Mouse (Mus musculus): ENCODE data around the gene Pklr. TPM values are rescaled to one million over a fixed set of nuclear protein-coding genes. Genes with fewer than 3 reads are reported as not detected.

The Pklr gene
- polyA plus RNA-seq (2012; rRNA removed), result 52.9 and 76.0 TPM in 2 replicates

GRCm38 (mm10) chr3:89135958-89136357, at the start of gene Pklr:
Pklr (plus strand) TSS chr3:89136142.

DNA sequence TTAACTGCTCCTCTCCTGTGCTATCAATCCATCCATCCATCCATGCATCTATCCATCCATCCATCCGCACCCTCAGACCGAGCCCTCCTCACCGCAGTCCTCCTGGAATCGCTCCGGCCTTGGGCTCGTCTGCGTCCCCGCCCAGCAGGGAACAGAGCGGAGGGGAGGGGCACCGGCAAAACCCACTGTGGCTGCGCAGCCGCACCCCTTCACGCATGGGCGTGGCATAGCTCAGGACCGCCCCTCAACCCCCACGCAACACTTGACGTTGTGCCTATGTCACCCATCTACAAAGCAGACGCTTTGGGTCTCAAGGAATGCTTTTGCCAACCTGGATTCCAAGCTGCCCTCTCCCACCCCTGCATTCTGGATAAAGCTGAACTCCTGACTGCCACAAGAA, 42.8 kb upstream of the Pklr start, which contains the start of gene Rusc1:
TSS of gene Rusc1 (minus strand) at position 137 of the 400 bp plus-strand sequence.

GRCm38 (mm10) chr3:89100811-89101210, 35.1 kb upstream of the Pklr start, which contains the start of gene Gm43738:
Gm43738 (minus strand) TSS chr3:89101099.

DNA sequence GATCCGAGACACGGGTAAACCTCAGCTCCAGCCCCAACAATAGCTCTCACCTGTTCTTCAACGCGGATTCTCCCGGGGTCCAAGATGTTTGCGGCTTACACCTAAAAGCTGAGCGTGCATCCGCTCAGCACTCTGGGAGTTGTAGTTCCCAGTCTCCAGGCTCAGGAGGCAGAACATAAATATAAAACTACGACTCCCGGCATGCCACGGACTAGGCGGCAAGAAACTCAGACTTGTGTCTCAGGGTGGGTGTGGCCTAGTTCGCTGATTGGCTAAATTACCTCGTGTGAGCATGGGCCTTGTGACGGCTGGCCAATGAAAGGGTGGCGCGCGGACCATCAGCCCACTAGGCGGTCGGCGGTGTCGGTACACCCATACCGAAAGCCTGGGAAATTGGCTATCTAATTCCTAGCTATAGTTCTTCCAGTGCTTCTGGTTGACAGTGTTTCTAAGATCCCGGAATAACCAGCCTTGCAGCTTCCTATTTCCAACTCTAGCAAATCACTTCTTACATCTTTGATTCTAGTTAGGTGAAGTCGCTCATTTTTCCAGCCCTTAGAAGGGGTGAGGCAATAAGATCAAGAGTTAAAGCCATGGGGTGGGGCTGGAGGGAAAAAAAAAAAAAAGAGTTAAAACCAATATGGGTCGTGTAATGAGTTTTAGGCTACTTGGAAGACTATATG, 34.0 kb upstream of the Pklr start, which contains the start of gene Fdps:
TSS of gene Fdps (minus strand) at position 148 of the 683 bp plus-strand sequence.

GRCm38 (mm10) chr3:89159616-89160344, 23.8 kb downstream of the Pklr start, which contains the start of gene Hcn3:
Hcn3 (minus strand) TSS chr3:89160196.

GRCm38 (mm10) chr3:89164506-89165267, 28.7 kb downstream of the Pklr start, which contains the start of gene Clk2:
Clk2 (plus strand) TSS chr3:89164795.

GRCm38 (mm10) chr3:89177242-89178106, 41.5 kb downstream of the Pklr start, which contains the start of gene Scamp3:
Scamp3 (plus strand) TSS chr3:89177473.

DNA sequence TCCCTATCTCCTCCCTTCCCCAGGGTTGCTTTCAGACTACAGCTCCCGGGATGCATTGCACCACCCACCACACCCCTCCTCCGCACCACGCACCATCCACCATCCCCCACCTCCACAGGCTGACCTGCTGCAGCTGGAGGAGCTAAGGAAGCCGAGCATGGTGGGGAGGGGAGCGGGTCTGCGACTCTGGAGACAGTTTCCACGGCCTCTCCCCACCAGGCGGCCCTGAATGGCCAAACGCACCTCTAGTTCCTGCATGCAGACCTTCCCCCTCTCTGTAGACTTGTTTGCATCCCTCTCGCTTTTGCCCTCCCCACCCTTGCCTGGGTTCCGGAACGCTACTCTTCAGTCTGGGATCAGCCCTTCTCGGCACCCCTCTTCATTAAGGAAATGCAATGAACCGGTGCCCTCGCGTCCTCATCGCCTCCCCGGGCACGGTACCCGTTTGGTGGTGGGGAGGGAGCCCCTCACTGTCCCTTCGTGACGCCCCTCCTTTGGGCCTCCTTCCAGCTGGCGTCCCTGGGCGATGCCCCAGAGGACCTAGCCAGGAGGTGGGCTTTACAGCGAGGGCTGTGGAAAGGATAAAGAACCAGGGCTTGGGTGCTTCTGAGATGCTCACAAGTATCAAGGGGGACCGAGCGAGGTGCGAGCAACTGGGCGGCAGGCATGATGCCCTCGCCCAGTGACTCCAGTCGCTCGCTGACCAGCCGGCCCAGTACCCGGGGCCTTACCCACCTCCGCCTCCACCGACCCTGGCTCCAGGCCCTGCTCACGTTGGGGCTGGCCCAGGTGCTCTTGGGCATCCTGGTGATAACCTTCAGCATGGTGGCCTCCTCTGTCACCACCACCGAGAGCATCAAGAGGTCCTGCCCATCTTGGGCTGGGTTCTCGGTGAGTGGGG, 47.4 kb downstream of the Pklr start, which contains the start of gene Fam189b:
TSS of gene Fam189b (plus strand) at position 86 of the 901 bp plus-strand sequence.

Other genes with a start within 250 kb of the Pklr start
- gene Msto1, start 222.1 kb upstream of the Pklr start, polyA plus RNA-seq (2012; rRNA removed), result 15.6 and 19.0 TPM in 2 replicates
- 0.99 and 1.7 TPM in 2 replicates for gene Ash1l, start 185.5 kb upstream of the Pklr start, polyA plus RNA-seq (2012; rRNA removed)
- 8.3 and 12.4 TPM in 2 replicates for gene Dap3, start 185.0 kb upstream of the Pklr start, polyA plus RNA-seq (2012; rRNA removed)
- 33.5 and 43.6 TPM in 2 replicates for gene Rusc1, start 42.8 kb upstream of the Pklr start, polyA plus RNA-seq (2012; rRNA removed)
- gene Gm43738, start 35.0 kb upstream of the Pklr start, polyA plus RNA-seq (2012; rRNA removed), result not detected in 2 replicates
- 111 and 125 TPM in 2 replicates for gene Fdps, start 34.2 kb upstream of the Pklr start, polyA plus RNA-seq (2012; rRNA removed)
- 0.65 and 1.1 TPM in 2 replicates for gene Hcn3, start 24.1 kb downstream of the Pklr start, polyA plus RNA-seq (2012; rRNA removed)
- 13.4 and 18.5 TPM in 2 replicates for gene Clk2, start 28.7 kb downstream of the Pklr start, polyA plus RNA-seq (2012; rRNA removed)
- gene Scamp3, start 41.3 kb downstream of the Pklr start, polyA plus RNA-seq (2012; rRNA removed), result 74.0 and 74.9 TPM in 2 replicates
- 20.3 and 21.6 TPM in 2 replicates for gene Fam189b, start 47.0 kb downstream of the Pklr start, polyA plus RNA-seq (2012; rRNA removed)
- gene Gba, start 66.8 kb downstream of the Pklr start, polyA plus RNA-seq (2012; rRNA removed), result 45.8 and 47.7 TPM in 2 replicates
- gene Thbs3, start 79.0 kb downstream of the Pklr start, polyA plus RNA-seq (2012; rRNA removed), result 27.5 and 28.7 TPM in 2 replicates
- 108 and 129 TPM in 2 replicates for gene Mtx1, start 90.9 kb downstream of the Pklr start, polyA plus RNA-seq (2012; rRNA removed)
- gene Muc1, start 92.9 kb downstream of the Pklr start, polyA plus RNA-seq (2012; rRNA removed), result 698 and 860 TPM in 2 replicates
- 227 and 292 TPM in 2 replicates for gene Krtcap2, start 109.8 kb downstream of the Pklr start, polyA plus RNA-seq (2012; rRNA removed)
- 12.7 and 15.7 TPM in 2 replicates for gene Trim46, start 110.2 kb downstream of the Pklr start, polyA plus RNA-seq (2012; rRNA removed)
- 275 and 451 TPM in 2 replicates for gene Dpm3, start 123.2 kb downstream of the Pklr start, polyA plus RNA-seq (2012; rRNA removed)
- gene Slc50a1, start 134.4 kb downstream of the Pklr start, polyA plus RNA-seq (2012; rRNA removed), result 140 and 155 TPM in 2 replicates
- gene Efna1, start 145.0 kb downstream of the Pklr start, polyA plus RNA-seq (2012; rRNA removed), result 25.4 and 26.7 TPM in 2 replicates
- gene Efna3, start 186.8 kb downstream of the Pklr start, polyA plus RNA-seq (2012; rRNA removed), result 22.2 and 41.9 TPM in 2 replicates
- 5.6 and 17.9 TPM in 2 replicates for gene Efna4, start 201.9 kb downstream of the Pklr start, polyA plus RNA-seq (2012; rRNA removed)
- 105 and 117 TPM in 2 replicates for gene Adam15, start 213.9 kb downstream of the Pklr start, polyA plus RNA-seq (2012; rRNA removed)
- 0.84 and 1.1 TPM in 2 replicates for gene Dcst2, start 225.8 kb downstream of the Pklr start, polyA plus RNA-seq (2012; rRNA removed)
- 0.03 and 0.13 TPM in 2 replicates for gene Dcst1, start 229.1 kb downstream of the Pklr start, polyA plus RNA-seq (2012; rRNA removed)

Data from stomach, adult 2 months (tissue).